Mouse (Mus musculus): Measurements from ENCODE around the gene Igsf3. TPM values are rescaled to one million over a fixed set of nuclear protein-coding genes. Genes with fewer than 3 reads are reported as not detected.

The Igsf3 gene
- polyA plus RNA-seq, 1 experiment from 2014 or later = 24.1 TPM

GRCm38 (mm10) chr3:101387849-101388248 lies 11.0 kb downstream of the Igsf3 start:
- H3K27ac ChIP-seq (ENCODE audit: low read depth) = no peak overlapping the region
- no peaks in the 10 kb centered on the region for H3K36me3 ChIP-seq (ENCODE audit: insufficient read depth)
- H3K4me1 ChIP-seq (ENCODE audit: insufficient read depth) = peaks cover 16% of the 10 kb centered on the region
- TF ChIP-seq CTCF (IDR thresholded peaks at IDR 0.05; ENCODE audit: low read depth) = no peak
- H3K9me3 ChIP-seq (ENCODE audit: low read depth, low read length) = no peaks in the 10 kb centered on the region
- no peaks in the 10 kb centered on the region for H3K27me3 ChIP-seq (ENCODE audit: insufficient read depth, low read length)
- ATAC-seq (ENCODE audit: insufficient read depth) (no peak), DNase-seq (no peak)
- WGBS = 7% methylated on average over 10 of the region's 10 CpGs
- peak overlapping the region; percentile 11; the same call in 1 of the 2 replicates for H3K9ac ChIP-seq
- H3K4me2 ChIP-seq = no peak overlapping the region
- no peak overlapping the region for H3K4me3 ChIP-seq (ENCODE audit: low read depth, low read length)

- ATAC-seq (ENCODE audit: insufficient read depth) (no peak), DNase-seq (no peak)
- Histone ChIP-seq H3K9me3 (ENCODE audit: low read depth, low read length) (no peaks in the 10 kb centered on the region), H3K36me3 (ENCODE audit: insufficient read depth) (no peaks in the 10 kb centered on the region), H3K27ac (ENCODE audit: low read depth) (no peak overlapping the region), H3K9ac (no peak overlapping the region), H3K27me3 (ENCODE audit: insufficient read depth, low read length) (no peaks in the 10 kb centered on the region), H3K4me3 (ENCODE audit: low read depth, low read length) (no peak overlapping the region), H3K4me2 (no peak overlapping the region), H3K4me1 (ENCODE audit: insufficient read depth) (peaks cover 32% of the 10 kb centered on the region)
- no peak for TF ChIP-seq CTCF (IDR thresholded peaks at IDR 0.05; ENCODE audit: low read depth)
- 86% methylated on average over 3 of the region's 3 CpGs for WGBS
These were observed 12.7 kb downstream of the Igsf3 start for GRCm38 (mm10) chr3:101389566-101389965.

GRCm38 (mm10) chr3:101390472-101390871 lies 13.6 kb downstream of the Igsf3 start:
- Histone ChIP-seq H3K27me3 (ENCODE audit: insufficient read depth, low read length) (no peaks in the 10 kb centered on the region), H3K36me3 (ENCODE audit: insufficient read depth) (no peaks in the 10 kb centered on the region), H3K9ac (no peak overlapping the region), H3K27ac (ENCODE audit: low read depth) (no peak overlapping the region), H3K4me1 (ENCODE audit: insufficient read depth) (peaks cover 40% of the 10 kb centered on the region), H3K9me3 (ENCODE audit: low read depth, low read length) (no peaks in the 10 kb centered on the region), H3K4me2 (no peak overlapping the region), H3K4me3 (ENCODE audit: low read depth, low read length) (no peak overlapping the region)
- WGBS = 53% methylated on average over 9 of the region's 9 CpGs
- ATAC-seq (ENCODE audit: insufficient read depth) (no peak), DNase-seq (no peak)
- no peak for TF ChIP-seq CTCF (IDR thresholded peaks at IDR 0.05; ENCODE audit: low read depth)

- H3K27me3 ChIP-seq (ENCODE audit: insufficient read depth, low read length) = no peaks in the 10 kb centered on the region
- no peak overlapping the region for H3K4me3 ChIP-seq (ENCODE audit: low read depth, low read length)
- DNase-seq = no peak
- H3K4me1 ChIP-seq (ENCODE audit: insufficient read depth) = peaks cover 55% of the 10 kb centered on the region
- H3K9me3 ChIP-seq (ENCODE audit: low read depth, low read length) = no peaks in the 10 kb centered on the region
- no peak for ATAC-seq (ENCODE audit: insufficient read depth)
- H3K4me2 ChIP-seq = no peak overlapping the region
- H3K36me3 ChIP-seq (ENCODE audit: insufficient read depth) = no peaks in the 10 kb centered on the region
- no peak overlapping the region for H3K27ac ChIP-seq (ENCODE audit: low read depth)
- H3K9ac ChIP-seq = no peak overlapping the region
- no peak for TF ChIP-seq CTCF (IDR thresholded peaks at IDR 0.05; ENCODE audit: low read depth)
- 89% methylated on average over 6 of the region's 6 CpGs for WGBS
These were observed 15.1 kb downstream of the Igsf3 start for GRCm38 (mm10) chr3:101391991-101392390.

GRCm38 (mm10) chr3:101393103-101393644 lies 16.3 kb downstream of the Igsf3 start:
- Histone ChIP-seq H3K4me1 (ENCODE audit: insufficient read depth) (peaks cover 61% of the 10 kb centered on the region), H3K27me3 (ENCODE audit: insufficient read depth, low read length) (no peaks in the 10 kb centered on the region), H3K9ac (no peak overlapping the region), H3K27ac (ENCODE audit: low read depth) (peak overlapping the region; percentile 5; the same call in 1 of the 2 replicates), H3K4me3 (ENCODE audit: low read depth, low read length) (no peak overlapping the region), H3K4me2 (no peak overlapping the region), H3K36me3 (ENCODE audit: insufficient read depth) (no peaks in the 10 kb centered on the region), H3K9me3 (ENCODE audit: low read depth, low read length) (no peaks in the 10 kb centered on the region)
- DNase-seq (no peak), ATAC-seq (ENCODE audit: insufficient read depth) (no peak)
- 74% methylated on average over 6 of the region's 6 CpGs for WGBS
- no peak for TF ChIP-seq CTCF (IDR thresholded peaks at IDR 0.05; ENCODE audit: low read depth)

GRCm38 (mm10) chr3:101393659-101394539 lies 17.0 kb downstream of the Igsf3 start:
- peaks cover 68% of the 10 kb centered on the region for H3K4me1 ChIP-seq (ENCODE audit: insufficient read depth)

GRCm38 (mm10) chr3:101395341-101395740 lies 18.5 kb downstream of the Igsf3 start:
- no peaks in the 10 kb centered on the region for H3K36me3 ChIP-seq (ENCODE audit: insufficient read depth)
- H3K27me3 ChIP-seq (ENCODE audit: insufficient read depth, low read length) = no peaks in the 10 kb centered on the region
- WGBS = 28% methylated on average over 5 of the region's 5 CpGs
- 0 out of 2 replicates have a peak overlapping the region, but pooled peaks have one; percentile 6 for H3K4me2 ChIP-seq
- TF ChIP-seq CTCF (IDR thresholded peaks at IDR 0.05; ENCODE audit: low read depth) = no peak
- H3K4me3 ChIP-seq (ENCODE audit: low read depth, low read length) = no peak overlapping the region
- DNase-seq (peak; percentile 46), ATAC-seq (ENCODE audit: insufficient read depth) (peak; percentile 53; the same call in 1 of the 2 replicates)
- H3K9ac ChIP-seq = no peak overlapping the region; the same call in 1 of the 2 replicates
- H3K9me3 ChIP-seq (ENCODE audit: low read depth, low read length) = no peaks in the 10 kb centered on the region
- peak overlapping the region; percentile 87 for H3K27ac ChIP-seq (ENCODE audit: low read depth)
- H3K4me1 ChIP-seq (ENCODE audit: insufficient read depth) = peaks cover 69% of the 10 kb centered on the region

More at GRCm38 (mm10) chr3:101393659-101394539, 17.0 kb downstream of the Igsf3 start:
- no peak for TF ChIP-seq CTCF (IDR thresholded peaks at IDR 0.05; ENCODE audit: low read depth)
- peak; percentile 62 for DNase-seq
- no peaks in the 10 kb centered on the region for H3K36me3 ChIP-seq (ENCODE audit: insufficient read depth)
- no peak for ATAC-seq (ENCODE audit: insufficient read depth)
- no peaks in the 10 kb centered on the region for H3K27me3 ChIP-seq (ENCODE audit: insufficient read depth, low read length)
- H3K27ac ChIP-seq (ENCODE audit: low read depth) = peak overlapping the region; percentile 5; the same call in 1 of the 2 replicates
- no peaks in the 10 kb centered on the region for H3K9me3 ChIP-seq (ENCODE audit: low read depth, low read length)
- H3K9ac ChIP-seq = no peak overlapping the region
- H3K4me2 ChIP-seq = no peak overlapping the region
- H3K4me3 ChIP-seq (ENCODE audit: low read depth, low read length) = no peak overlapping the region
- 58% methylated on average over 19 of the region's 19 CpGs for WGBS
